Mouse (Mus musculus) lung, postnatal 14 days (tissue): ENCODE results near the gene Zfp943.

Experiments used
- DNase-seq: peaks from one replicate; pipeline ENCODE4 v3.0.0; 2021

Zfp943 gene

GRCm38 (mm10) chr17:21962107-21962907 is at the start of gene Zfp943, which contains the start of gene Zfp942:
Gene Zfp943 (plus strand): TSS chr17:21962552.
Gene Zfp942 (minus strand): TSS chr17:21962464.
- peak; percentile 71 for DNase-seq

- no peak for DNase-seq
Observed at GRCm38 (mm10) chr17:21963302-21963701, 950 bp downstream of the Zfp943 start.

DNA sequence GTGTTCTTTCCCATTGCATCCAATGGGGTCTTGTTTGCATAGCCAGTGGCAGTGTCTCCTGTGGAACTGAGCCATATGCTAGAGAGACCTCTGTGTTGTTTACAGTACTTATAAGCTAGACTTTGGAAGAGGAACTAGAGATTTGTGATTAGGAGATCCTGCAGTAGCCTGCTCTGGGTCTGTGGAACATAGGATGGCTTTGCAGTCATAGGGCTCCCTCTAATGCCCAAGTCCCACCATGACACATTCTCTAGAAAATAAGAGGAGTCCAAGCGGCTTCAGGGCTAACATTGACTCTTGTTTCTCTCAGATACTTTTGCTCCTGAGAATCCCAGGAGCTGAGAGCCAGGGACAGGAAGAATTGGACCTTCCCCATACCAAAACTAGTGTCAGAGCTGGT is 73.2 kb downstream of the Zfp943 start:
- peak; percentile 31 for DNase-seq

DNA sequence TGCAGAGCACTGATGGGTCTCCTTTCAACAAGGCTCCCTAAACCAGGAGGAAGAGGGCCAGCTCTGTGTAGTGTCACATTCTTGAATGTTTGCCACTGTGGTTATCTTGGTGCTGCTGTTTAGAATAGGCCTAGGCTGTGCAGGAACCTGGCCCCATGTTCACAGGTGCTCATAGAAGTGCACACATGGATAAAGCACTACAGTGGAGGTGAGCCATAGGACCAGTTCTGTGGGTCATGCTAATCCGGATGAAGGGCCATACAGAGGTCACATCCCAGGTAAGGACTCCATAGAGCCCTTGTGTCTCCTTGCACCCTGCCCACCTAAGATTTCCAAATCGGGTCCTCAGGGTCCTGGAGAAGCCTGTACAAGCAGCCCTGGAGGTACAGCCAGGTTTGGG is 87.1 kb downstream of the Zfp943 start:
- no peak for DNase-seq

DNA sequence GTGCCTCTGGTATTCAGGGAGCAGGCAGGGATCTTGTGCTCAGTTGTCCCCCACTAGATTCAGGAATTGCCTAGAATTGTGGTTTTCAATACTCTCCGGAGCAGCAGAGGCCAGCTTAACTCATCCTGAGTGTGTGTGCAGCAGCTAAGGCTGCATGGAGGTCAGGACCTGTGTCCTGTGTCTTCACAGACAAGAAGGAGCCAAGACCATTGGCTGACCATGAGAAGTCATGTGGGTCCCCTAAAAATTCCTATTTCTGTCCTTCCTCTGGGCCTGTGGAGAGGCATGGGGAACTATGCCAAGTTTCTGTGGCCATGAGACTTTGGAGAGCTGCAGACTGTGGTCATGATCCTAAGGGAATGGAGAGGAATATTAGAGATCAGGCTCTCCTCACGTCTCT is 90.9 kb downstream of the Zfp943 start:
- DNase-seq = no peak

DNA sequence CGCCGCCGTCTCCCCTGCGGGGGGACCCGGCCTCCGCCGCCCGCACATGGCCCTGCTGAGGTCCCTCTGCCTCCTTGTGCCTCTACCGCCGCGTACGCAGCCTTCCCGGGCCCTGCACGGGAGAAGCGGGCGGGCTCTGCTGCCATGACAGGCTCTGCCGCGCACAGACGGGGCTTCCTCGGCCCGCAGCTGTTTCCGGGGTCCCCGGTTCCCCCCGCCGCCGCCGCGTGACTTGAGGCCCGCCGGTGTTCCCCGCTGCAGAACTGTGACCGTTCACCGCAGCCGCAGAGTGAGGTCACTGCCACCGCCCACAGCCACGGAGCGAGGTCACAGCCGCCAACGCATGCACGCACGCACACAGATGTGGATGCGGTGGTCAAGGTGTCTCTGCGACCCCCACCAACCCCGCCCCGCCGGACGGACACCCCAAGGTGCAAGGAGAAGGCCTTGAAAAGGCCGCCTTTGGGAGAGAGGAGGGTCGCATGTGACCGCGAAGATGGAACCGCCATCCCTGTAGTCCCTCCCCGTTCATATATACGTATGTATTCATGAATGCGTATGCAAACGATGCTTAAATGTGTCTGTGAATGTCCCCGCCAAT is 118.8 kb downstream of the Zfp943 start:
- peak; percentile 32 for DNase-seq

GRCm38 (mm10) chr17:22083224-22083623 is 120.9 kb downstream of the Zfp943 start:
- peak; percentile 31 for DNase-seq

DNA sequence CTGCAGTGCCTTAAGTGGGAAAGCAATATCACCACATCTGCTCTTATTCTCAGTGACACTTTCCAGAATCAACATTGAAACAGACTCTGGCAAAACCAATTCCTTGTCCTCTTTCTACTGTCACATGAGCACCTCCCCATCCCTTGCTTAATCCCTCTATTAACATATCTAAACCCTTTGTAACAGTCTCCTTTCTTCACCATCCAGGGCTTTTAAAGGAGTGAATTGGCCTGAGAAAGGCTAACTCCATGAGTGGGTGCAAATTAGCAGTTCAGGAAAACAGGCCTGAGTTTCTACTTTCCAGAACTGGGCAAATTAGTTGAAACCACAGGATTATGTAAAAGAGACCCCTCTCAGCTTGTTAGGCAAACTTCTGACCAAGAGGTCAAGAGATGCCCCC is 156.4 kb downstream of the Zfp943 start:
- no peak for DNase-seq
